Mouse (Mus musculus) 3134 (cell line): ENCODE data around the gene Cacna1c.

Experiments
- DNase-seq: peaks from one replicate; pipeline ENCODE4 v3.0.0-alpha.2; 2011; ENCODE audit warnings: low spot score; ENCODE audit not compliant: insufficient read length; ENCODE audit errors: extremely low read depth

Cacna1c gene

DNA sequence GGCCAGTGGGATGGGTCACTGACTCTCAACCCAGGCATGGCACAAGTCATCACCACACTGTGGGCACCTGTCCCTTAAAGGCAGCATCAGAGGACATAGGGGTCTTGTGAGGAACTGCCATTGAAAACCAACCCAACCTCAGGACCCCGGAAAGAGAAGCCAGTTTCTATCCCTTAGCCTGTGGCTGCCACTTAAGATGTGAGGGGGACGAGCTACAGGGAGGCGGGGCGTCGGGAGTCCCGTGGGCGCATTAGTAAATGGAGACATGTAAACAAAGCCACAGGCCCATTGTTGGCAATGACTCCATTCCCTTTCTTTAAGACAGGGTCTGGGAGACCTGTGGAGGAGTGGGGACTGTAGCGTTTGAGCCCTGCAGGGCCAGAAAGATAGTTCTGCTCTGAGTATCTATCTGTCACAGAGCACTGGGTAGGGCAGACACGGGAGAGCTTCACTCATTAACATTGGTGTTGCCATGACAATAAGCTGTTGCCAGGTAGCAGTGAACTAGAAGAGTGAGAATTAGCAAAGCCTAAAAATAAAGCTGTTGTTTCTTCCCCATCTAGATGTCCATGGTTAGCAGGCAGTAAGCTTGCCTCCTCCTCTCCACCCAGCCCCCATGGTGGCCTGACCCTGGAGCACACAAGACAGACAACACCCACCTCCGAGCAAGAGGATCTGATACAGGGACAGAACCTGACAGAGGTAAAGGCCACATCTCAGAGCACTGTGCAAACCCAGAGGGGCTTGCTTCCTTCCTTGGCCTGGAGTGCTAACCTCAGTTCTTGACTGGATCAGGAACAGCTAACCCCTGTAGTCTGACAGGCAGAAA lies 218.6 kb downstream of the Cacna1c start:
- no peak for DNase-seq

DNA sequence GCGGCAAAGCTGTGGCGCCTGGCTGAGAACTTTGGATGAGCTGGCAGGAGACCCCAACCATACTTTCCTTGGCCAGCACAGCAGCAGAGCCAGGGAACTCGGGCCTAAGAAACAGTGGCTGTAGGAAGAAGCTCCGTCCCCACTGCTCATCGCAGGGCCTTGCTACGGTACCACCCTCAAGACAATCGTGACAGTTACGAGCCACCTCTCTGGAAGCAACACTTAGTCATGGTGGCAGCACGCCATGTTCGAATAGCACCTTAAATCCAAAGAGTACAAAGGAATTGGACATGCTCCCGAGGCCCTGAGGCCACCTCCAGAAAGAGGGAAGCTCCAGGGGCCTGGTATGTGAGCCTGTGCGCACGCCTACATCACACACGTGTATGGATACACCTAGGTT lies 219.6 kb downstream of the Cacna1c start:
- no peak for DNase-seq

DNA sequence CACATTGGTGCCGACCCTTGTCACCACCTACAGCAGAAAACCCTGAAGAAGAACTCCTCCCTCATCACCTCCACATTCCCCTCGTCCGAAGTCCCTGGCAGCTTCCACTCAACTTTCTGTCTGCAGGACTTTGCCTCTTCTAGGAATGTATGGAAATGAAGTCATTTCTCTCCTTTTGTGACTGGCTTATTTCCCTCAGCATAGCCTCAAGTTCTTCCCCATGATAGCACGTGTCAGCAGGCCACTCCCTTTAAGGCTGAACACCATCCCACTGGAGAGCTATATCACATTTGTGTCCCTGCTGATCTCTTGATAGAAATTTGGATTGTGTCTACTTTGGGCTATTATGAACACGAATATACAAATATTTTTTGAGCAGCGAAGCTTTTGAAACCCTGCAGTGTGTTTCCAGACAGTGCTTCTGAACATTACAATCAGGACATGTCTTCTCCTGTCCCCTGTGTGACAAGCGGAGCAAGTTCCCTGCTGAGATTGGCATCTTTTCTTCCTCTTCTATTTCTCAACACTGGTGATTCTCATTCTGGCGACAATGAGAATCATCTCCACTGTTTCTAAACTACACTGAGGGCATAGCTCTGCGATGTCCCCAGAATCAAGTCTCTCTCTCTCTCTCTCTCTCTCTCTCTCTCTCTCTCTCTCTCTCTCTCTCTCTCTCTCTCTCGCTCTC lies 224.2 kb downstream of the Cacna1c start:
- no peak for DNase-seq

DNA sequence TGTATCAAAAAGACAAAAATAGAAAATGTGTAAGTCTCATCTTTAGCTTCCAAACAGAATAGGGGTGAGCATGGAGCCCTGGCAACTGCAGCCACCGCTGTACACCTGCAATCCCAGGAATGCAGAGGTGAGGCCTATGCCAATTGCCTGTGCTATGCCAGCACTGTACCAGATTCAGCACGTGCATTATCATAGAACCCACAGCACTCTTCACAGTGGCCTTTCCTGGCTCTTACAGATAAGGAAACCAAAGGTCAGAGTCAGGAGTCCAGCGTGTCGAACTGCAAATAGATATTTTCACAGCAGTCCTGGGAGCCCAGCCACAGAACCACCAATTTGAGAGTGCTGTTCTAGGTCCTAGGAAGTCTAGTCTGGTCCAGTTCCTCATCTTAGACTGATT lies 227.4 kb downstream of the Cacna1c start:
- DNase-seq = no peak

DNA sequence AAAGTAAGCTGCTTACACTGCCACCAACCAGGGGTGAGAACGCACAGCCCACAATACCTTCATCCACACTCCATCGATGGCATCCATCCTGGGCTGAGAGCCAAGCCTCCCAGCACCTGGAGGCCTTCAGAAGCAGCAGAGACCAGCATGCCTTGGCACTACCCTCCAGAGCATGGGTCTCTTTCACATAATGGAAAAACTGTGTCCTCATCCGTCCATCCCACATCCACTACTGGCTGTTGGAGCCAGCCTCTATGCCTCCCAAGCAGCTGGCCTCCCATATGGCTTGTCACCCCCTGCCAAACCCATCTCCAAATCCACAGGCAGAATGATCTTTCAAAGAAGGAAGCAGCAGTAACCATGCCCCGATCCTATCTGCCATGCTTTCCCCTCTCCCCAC lies 229.3 kb downstream of the Cacna1c start:
- DNase-seq = no peak

DNA sequence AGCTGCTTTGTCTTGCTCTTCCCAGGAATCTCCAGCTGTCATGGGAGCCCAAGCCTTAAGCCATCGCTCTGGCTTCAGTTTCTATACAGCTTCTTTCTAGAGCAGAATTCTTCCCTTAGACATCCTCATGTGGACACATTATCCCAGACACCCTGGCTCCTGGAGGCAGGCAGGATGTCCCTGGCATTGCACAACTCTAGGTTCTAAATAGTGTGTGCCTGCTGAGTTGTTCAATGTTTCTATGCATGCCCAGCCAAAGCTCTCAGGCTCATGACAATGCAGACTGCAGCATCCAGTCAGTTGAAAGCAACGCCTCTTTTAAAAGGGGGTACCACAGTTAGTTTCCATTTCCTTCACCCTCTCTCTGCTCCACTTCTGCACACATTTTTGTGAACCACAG lies 230.6 kb downstream of the Cacna1c start:
- DNase-seq = no peak

DNA sequence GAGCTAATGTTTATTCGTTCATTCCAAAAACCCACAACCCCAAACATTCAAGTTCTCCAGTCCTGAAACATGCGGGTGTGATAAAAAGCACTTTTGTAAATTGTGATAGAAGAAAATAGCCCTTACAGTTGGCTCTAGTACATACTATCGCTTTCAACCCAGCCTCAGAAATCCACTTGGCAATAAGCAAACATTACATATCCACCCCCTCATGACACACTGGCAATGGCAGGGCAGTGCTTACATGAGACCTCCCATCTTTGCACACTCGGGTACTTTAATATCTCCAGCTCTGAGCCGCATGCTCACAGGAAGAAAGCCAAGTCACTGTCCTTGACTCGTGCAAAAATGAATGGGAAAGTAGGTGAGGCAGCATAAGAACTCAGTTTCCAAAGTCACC lies 232.4 kb downstream of the Cacna1c start:
- DNase-seq = no peak

DNA sequence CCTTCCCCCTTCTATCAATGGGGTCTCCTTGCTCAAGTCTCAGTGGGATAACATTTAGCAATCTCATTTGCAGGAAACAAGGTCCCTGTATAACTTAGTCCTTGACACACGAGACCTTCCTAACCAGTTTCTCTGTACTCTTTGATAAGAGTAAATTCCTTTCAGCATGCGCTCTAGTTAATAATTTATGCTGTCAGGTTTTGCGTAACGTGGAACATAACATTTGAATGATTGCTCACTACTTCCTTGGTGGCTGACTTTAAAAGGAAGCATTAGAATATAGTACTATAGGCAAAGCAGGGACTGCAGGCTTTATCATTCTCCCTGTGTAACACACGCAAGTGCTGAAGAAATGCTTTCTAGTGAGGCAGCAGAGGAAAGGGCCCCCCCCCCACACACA lies 232.9 kb downstream of the Cacna1c start:
- DNase-seq = no peak

DNA sequence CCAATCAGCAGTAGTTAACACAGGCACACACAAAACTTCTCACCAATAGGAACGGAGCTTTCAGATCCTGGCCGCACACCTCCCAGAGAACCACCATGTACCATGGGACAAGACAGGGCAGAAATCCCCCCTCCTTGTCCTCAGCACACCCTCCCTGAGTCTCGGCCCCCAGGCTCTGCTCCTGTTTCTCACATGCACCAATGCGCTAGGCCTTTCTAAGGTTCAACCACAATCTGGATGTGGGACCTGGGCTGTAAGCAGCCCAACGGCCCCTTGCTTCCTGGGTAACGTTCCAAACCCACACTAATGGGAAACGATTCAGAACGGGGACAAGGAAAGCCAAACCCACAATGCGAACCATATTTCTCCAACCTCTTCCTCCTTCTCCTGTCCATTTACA lies 237.7 kb downstream of the Cacna1c start:
- DNase-seq = no peak

DNA sequence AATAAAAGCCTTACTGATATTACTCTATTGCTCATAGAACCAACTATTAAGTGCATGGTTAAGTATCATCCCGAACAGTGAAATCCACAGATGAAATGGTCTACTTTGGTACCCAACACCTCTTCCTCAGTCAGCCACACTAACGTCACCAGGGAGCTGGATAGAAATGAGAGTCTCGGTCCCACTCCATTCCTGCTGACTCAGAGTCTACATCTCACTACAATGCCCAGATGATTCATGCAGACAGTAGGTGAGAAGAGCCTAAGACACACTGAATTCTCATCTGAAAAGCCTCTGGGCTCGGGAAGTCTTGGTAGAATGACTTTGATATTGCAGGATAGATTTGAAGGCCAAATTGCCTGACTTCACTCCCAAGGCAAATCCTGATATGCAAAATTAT lies 240.0 kb downstream of the Cacna1c start:
- DNase-seq = no peak

DNA sequence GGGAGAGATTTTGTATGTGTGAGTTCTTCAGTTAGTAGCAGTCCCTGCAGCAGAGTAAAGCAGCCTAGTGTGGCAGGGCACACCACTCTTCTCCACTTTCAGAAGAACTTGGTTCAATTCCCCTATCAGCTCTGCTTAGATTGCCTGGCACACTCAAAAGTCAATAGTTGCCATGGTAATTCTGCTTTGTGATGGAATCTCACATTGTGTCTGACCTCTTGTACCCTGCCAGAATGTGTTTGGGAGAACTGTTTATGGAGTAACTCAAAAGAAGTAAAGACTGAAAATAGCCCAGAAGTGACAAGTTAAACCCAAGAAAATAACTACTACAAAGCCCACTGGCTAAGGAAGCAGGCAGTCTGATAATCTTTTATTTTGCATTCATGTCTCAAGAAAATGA lies 240.4 kb downstream of the Cacna1c start:
- DNase-seq = no peak

DNA sequence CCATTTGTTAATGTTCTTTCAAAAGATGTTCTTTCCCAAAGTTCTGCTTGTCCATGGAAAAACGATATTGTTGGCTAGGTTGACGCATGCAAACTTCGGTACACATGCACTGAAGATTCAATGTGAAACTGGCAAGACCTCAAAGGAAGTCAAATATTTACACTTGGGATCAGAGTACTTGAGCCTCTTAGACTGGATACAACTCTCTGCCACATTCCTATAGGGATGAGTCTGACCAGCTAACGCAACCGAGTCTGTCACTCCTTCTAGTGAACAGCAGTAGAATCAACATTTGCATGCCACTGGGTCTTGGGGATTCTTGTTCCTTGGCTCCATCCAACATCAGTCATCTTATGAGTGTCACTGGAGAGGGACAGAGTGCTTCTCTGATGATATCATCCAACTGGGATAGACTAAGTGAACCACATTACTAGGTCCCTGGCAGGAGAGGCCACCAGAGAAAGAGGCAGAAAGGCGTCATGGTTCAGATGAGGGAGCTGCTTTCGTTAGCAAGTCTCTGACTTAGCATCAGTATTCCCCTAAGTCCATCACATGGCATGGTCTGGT lies 241.1 kb downstream of the Cacna1c start:
- no peak for DNase-seq

DNA sequence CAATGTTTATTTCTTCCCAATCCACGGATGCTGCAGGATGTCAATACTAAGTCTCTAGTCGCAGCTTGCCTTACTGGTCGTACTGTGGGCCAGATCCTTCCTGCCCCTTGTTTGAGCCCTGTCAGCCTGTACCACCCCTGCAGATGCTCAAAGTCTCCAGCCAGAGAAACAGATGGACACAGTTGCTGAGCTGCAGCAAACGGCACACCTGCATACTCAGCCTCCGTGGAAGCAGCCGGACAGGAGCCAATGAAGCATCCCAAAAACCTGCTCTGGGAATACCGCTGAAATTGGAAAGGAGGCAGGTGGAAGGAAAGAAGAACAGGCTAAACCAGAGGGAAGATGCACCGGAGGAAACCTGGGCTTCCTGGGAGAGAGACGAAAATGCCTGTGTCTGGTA lies 243.8 kb downstream of the Cacna1c start:
- no peak for DNase-seq

DNA sequence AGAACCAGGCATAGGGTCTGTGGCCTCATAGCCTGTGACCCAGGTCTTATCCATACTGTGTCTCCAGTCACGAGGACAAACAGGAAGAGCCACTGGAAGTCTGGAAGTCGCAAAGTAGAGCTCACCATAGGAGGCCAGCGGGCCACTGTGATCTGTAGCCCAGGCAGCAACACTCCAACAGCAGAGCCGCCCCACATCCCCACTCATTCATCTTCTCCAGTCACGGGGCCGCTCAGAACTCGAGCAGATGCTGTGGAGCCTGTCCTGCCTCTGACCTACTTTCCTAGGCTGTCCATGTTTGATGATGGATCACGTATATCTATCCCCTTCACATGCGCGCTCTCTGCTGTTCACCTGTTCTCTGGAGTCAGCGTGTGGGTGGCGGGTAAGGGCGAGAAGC lies 246.0 kb downstream of the Cacna1c start:
- no peak for DNase-seq

DNA sequence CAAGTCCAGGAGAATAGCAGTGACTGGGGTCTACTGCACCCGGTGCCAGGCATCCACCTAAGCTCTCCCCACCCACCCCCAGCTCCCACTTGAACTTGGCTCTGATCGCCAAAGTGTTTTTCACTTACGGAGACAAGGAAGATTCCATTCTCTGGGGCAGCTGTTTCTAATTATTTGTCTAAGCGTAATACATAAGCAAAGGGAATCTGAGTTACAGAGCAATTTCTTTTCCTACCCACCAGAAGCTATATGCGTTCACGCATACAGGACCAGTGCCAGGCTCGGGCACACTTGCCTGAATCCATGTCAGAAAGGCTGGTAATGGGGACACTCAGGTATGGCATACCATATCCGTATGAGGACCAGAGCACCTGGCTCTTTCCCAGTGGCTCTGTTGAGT lies 248.9 kb downstream of the Cacna1c start:
- DNase-seq = no peak

DNA sequence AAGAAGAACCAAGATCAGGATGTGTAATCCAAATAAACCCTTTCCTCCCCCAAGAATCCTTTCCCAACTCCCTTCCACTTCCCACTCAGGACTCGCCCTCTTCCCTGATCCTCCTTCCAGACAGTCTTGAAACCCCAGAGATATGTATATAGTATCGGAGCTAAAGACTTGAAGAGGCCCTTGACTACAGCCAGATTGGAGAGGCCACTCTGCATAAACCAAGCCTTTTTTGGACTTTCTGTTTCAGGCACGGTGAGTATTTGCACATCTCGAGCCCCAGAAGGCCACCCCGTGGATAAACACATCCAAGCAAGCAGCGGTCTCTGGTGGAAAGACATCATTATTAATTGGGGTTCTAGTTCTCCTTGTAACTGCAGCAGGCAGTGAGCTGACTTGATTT lies 249.6 kb downstream of the Cacna1c start:
- no peak for DNase-seq

DNA sequence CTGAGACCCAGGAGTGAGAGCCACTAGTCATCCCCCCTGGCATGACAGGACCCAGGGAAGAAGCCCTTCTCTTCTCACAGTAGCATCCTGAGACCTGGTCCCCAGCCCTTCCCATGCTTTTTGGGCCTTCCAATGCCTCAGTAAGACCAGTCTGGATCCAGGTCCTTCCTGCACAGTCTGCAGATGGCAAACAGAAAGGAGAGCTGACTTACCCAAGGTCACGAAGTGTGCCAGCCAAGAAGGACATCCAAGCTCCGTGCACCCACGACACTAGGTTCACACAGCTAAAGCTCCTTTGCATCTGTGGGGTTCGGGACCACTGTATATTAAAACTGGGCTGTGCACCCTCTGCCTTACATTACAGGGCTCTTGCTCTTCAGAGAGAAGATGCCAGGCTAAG lies 252.1 kb downstream of the Cacna1c start:
- no peak for DNase-seq

DNA sequence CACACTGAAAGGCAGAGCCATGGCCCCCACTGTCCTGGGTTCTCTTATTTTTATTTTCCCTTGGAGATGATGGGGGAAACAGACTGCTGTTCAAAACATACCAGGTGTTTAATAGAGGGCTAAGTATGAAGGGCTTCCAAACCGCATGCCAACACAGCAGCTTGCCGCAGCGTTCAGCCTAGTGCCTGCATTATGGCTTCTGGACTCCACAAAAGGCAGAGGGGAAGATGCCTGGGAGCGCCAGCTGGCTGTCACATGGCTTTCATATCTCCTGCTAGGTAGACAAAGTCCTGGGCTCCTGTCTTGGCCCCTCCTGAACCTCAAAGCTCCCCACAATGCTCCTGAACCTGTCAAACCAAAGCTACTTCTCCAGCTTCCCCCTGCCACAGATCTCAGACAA lies 254.4 kb downstream of the Cacna1c start:
- DNase-seq = no peak

DNA sequence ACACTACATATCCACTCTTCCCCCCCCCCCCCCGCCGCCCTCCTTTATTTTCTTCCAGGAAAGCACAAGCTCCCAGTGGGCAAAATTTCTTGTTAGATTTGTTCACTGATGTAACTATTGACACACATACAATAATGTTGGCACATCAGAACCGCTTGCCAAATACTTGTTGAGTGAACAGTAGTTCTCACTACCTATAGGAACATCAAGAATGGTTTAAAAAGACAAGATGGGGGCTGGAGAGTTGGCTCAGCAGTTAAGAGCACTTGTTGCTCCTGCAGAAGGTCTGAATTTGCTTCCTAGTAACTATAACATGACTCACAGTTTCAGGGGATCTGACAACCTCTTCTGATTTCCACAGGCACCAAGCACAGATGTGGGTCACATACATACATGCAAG lies 255.2 kb downstream of the Cacna1c start:
- DNase-seq = no peak

DNA sequence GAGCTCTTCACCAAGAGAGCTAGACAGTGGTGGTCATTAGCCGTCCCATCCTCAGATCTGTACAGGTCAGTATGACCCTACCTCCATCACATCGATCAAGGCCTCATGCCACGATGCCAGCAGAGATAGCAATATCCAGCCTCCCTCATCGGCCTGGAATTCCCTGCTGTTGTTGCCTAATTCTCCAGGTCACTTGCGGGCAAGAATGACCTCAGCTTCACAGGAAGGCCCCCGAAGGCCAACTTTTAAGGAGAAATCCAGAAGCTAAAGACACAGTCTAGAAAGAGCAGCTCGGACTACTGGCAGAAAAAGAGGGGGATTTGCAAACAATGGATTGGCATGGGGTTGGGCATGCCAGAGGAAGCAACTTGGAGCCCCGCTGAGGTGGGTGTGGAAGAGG lies 256.6 kb downstream of the Cacna1c start:
- DNase-seq = no peak

DNA sequence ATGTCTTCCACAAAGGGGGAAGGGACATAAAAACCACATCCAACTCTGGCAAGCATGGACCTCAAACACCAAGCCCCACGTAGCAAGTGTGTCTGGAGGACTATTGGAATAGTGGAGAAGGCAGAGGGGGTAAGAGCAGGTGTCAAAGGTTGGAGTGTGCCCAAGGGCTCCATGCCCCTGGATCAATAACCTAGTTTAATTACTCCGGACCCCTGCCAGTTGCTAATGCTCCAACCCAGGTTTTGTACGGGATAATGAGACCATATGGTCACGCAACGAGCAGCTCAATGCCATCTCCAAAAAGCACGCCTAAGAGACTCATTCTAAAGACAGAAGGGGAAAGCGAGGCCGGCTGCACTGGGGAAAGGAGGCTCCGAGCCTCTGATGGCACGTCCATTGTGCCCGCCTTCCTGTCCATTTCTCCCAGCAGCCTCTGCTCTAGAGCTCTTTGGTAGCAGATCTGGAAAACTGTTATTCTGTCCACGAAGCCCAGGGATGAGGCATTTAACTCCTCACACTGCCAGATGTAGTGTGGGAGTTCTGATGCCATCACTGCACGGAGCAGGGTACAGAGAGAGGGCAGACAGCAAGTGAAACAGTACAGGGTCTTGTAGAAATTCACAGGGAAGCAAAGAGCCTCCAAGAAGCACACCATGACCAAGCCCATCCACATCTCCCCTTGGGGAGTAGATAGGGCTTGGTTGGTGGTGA lies 257.7 kb downstream of the Cacna1c start:
- DNase-seq = no peak
